Mouse (Mus musculus) lung, embryonic 16.5 days (tissue): Measurements from ENCODE around the gene Garem2. TPM values are rescaled to one million over a fixed set of nuclear protein-coding genes. Genes with fewer than 3 reads are reported as not detected.

Source experiments
- ATAC-seq: fragments of 200-750 bp; cut with Nextera tagmentation; 2 replicates; pipeline ENCODE4 v1.8.0; 2017; ENCODE audit warnings: low read depth, mild to moderate bottlenecking, moderate library complexity
- H3K27ac ChIP-seq: fragments of 300-500 bp; sonication (generic); 2 replicates; pipeline ENCODE4 v1.5.1; 2014; ENCODE audit warnings: mild to moderate bottlenecking, control low read depth, low read length
- H3K27me3 ChIP-seq: fragments of 300-500 bp; sonication (generic); 2 replicates; pipeline ENCODE4 v1.6.1; 2014; ENCODE audit warnings: low read depth, low read length, mixed read lengths; ENCODE audit not compliant: control insufficient read depth, insufficient read depth
- H3K36me3 ChIP-seq: fragments of 300-500 bp; sonication (generic); 2 replicates; pipeline ENCODE4 v1.6.1; 2014; ENCODE audit warnings: low read length; ENCODE audit not compliant: control insufficient read depth, insufficient read depth
- H3K4me1 ChIP-seq: fragments of 300-500 bp; sonication (generic); replicated peaks from 2 replicates; pipeline ENCODE4 v1.6.1; 2014; ENCODE audit warnings: low read length, mixed read lengths; ENCODE audit not compliant: control insufficient read depth, insufficient read depth
- H3K4me2 ChIP-seq: fragments of 300-500 bp; sonication (generic); 2 replicates; pipeline ENCODE4 v1.6.1; 2014; ENCODE audit warnings: low read depth, low read length, control low read depth
- H3K4me3 ChIP-seq: fragments of 300-500 bp; sonication (generic); 2 replicates; pipeline ENCODE4 v1.5.1; 2014; ENCODE audit warnings: mild to moderate bottlenecking, low read length, control low read depth
- H3K9ac ChIP-seq: fragments of 300-500 bp; sonication (generic); 2 replicates; pipeline ENCODE4 v1.6.1; 2014; ENCODE audit warnings: low read length, control low read depth
- H3K9me3 ChIP-seq: fragments of 300-500 bp; sonication (generic); 2 replicates; pipeline ENCODE4 v1.6.1; 2016; ENCODE audit warnings: low read length; ENCODE audit not compliant: control insufficient read depth
- WGBS: fragments of 180-500 bp; shearing (Covaris S2); extraction: QIAGEN DNeasy Blood & Tissue Kit; methylation state at CpG from one replicate; pipeline ENCODE4 v1.1.7; 2014; 5-methylcytosine and 5-hydroxymethylcytosine counted together
- polyA plus RNA-seq: library from polyadenylated mRNA; unstranded; fragments of >200 nt; fragmentation: Nextera tagmentation; extraction: Ambion mirVana; gene quantifications from 2 replicates; pipeline ENCODE4 v1.2.1, GENCODE M21; 2015

Garem2 gene
- polyA plus RNA-seq, 1 experiment from 2014 or later = 0.10 TPM

- peaks cover 39% of the 10 kb centered on the region for H3K36me3 ChIP-seq
- H3K4me2 ChIP-seq = no peak overlapping the region
- 85% methylated on average over 11 of the region's 11 CpGs for WGBS
- H3K27me3 ChIP-seq = no peaks in the 10 kb centered on the region
- ATAC-seq = no peak
- H3K9ac ChIP-seq = no peak overlapping the region
- no peak overlapping the region for H3K4me3 ChIP-seq
- H3K27ac ChIP-seq = no peak overlapping the region
- no peaks in the 10 kb centered on the region for H3K4me1 ChIP-seq
- no peaks in the 10 kb centered on the region for H3K9me3 ChIP-seq
Measured at GRCm38 (mm10) chr5:30135711-30136231, 30.8 kb downstream of the Garem2 start.

- Histone ChIP-seq H3K9ac (no peak overlapping the region), H3K9me3 (no peaks in the 10 kb centered on the region), H3K27me3 (no peaks in the 10 kb centered on the region), H3K4me2 (no peak overlapping the region), H3K27ac (no peak overlapping the region), H3K4me1 (no peaks in the 10 kb centered on the region), H3K36me3 (peaks cover 37% of the 10 kb centered on the region), H3K4me3 (no peak overlapping the region)
- no peak for ATAC-seq
- 89% methylated on average over 9 of the region's 9 CpGs for WGBS
Measured at GRCm38 (mm10) chr5:30137271-30137670, 32.3 kb downstream of the Garem2 start.

- Histone ChIP-seq H3K9me3 (no peaks in the 10 kb centered on the region), H3K27me3 (no peaks in the 10 kb centered on the region), H3K36me3 (peaks cover 41% of the 10 kb centered on the region), H3K4me2 (no peak overlapping the region), H3K9ac (no peak overlapping the region), H3K4me1 (no peaks in the 10 kb centered on the region), H3K4me3 (no peak overlapping the region), H3K27ac (no peak overlapping the region)
- WGBS = 89% methylated on average over 4 of the region's 4 CpGs
- no peak for ATAC-seq
Measured at GRCm38 (mm10) chr5:30138193-30138592, 33.2 kb downstream of the Garem2 start.

- Histone ChIP-seq H3K9me3 (no peaks in the 10 kb centered on the region), H3K36me3 (peaks cover 31% of the 10 kb centered on the region), H3K27me3 (no peaks in the 10 kb centered on the region), H3K9ac (no peak overlapping the region), H3K4me1 (no peaks in the 10 kb centered on the region), H3K4me2 (no peak overlapping the region), H3K4me3 (no peak overlapping the region), H3K27ac (no peak overlapping the region)
- 83% methylated on average over 6 of the region's 6 CpGs for WGBS
- ATAC-seq = no peak
Measured at GRCm38 (mm10) chr5:30146526-30146925, 41.6 kb downstream of the Garem2 start.

GRCm38 (mm10) chr5:30148133-30148920 is 43.4 kb downstream of the Garem2 start:
- WGBS = 75% methylated on average over 5 of the region's 5 CpGs
- H3K27ac ChIP-seq = no peak overlapping the region
- H3K9me3 ChIP-seq = no peaks in the 10 kb centered on the region
- H3K4me1 ChIP-seq = 0 out of 2 replicates have a peak, but pooled peaks cover 2% of the 10 kb centered on the region
- H3K4me2 ChIP-seq = no peak overlapping the region
- no peak overlapping the region for H3K9ac ChIP-seq
- no peaks in the 10 kb centered on the region for H3K27me3 ChIP-seq
- no peak for ATAC-seq
- no peak overlapping the region for H3K4me3 ChIP-seq
- peaks cover 22% of the 10 kb centered on the region for H3K36me3 ChIP-seq

- H3K4me3 ChIP-seq = no peak overlapping the region
- no peaks in the 10 kb centered on the region for H3K9me3 ChIP-seq
- 71% methylated on average over 4 of the region's 4 CpGs for WGBS
- no peak for ATAC-seq
- H3K36me3 ChIP-seq = no peaks in the 10 kb centered on the region
- H3K4me1 ChIP-seq = peaks cover 7% of the 10 kb centered on the region
- no peaks in the 10 kb centered on the region for H3K27me3 ChIP-seq
- no peak overlapping the region for H3K9ac ChIP-seq
- no peak overlapping the region for H3K27ac ChIP-seq
- no peak overlapping the region for H3K4me2 ChIP-seq
Measured at GRCm38 (mm10) chr5:30152007-30152406, 47.0 kb downstream of the Garem2 start.

- no peak overlapping the region for H3K4me2 ChIP-seq
- ATAC-seq = no peak
- WGBS = 85% methylated on average over 1 of the region's 1 CpGs
- no peaks in the 10 kb centered on the region for H3K9me3 ChIP-seq
- no peaks in the 10 kb centered on the region for H3K27me3 ChIP-seq
- no peak overlapping the region for H3K4me3 ChIP-seq
- no peak overlapping the region for H3K9ac ChIP-seq
- no peaks in the 10 kb centered on the region for H3K36me3 ChIP-seq
- peaks cover 7% of the 10 kb centered on the region for H3K4me1 ChIP-seq
- no peak overlapping the region for H3K27ac ChIP-seq
Measured at GRCm38 (mm10) chr5:30152413-30152812, 47.5 kb downstream of the Garem2 start.

- H3K4me2 ChIP-seq = no peak overlapping the region
Measured at GRCm38 (mm10) chr5:30153222-30153621, 48.3 kb downstream of the Garem2 start.

GRCm38 (mm10) chr5:30154013-30154412 is 49.1 kb downstream of the Garem2 start:
- H3K9me3 ChIP-seq = no peaks in the 10 kb centered on the region
- peak overlapping the region; percentile 98 for H3K4me3 ChIP-seq
- no peak for ATAC-seq
- no peaks in the 10 kb centered on the region for H3K27me3 ChIP-seq
- peak overlapping the region; percentile 92; the same call in 1 of the 2 replicates for H3K27ac ChIP-seq
- H3K9ac ChIP-seq = peak overlapping the region; percentile 97
- no peaks in the 10 kb centered on the region for H3K36me3 ChIP-seq
- peak overlapping the region; percentile 81 for H3K4me2 ChIP-seq
- 18% methylated on average over 4 of the region's 4 CpGs for WGBS
- peaks cover 7% of the 10 kb centered on the region for H3K4me1 ChIP-seq

More at GRCm38 (mm10) chr5:30153222-30153621, 48.3 kb downstream of the Garem2 start:
- Histone ChIP-seq H3K9me3 (no peaks in the 10 kb centered on the region), H3K4me3 (no peak overlapping the region), H3K36me3 (no peaks in the 10 kb centered on the region), H3K9ac (no peak overlapping the region), H3K4me1 (peaks cover 7% of the 10 kb centered on the region), H3K27me3 (no peaks in the 10 kb centered on the region), H3K27ac (no peak overlapping the region)
- ATAC-seq = no peak
- WGBS = 81% methylated on average over 2 of the region's 2 CpGs
